Mouse (Mus musculus) gastrocnemius, adult 2 months (tissue): ENCODE results near the gene Icosl. TPM values are rescaled to one million over a fixed set of nuclear protein-coding genes. Genes with fewer than 3 reads are reported as not detected.
A peak's percentile ranks its signal among the peaks of the same experiment; 100 is the strongest.

Source experiments
- DNase-seq: peaks from one replicate; pipeline ENCODE4 v3.0.0; 2022
- H3K27ac ChIP-seq: fragments of 200-600 bp; 2 replicates; pipeline ENCODE4 v1.8.1; 2022; ENCODE audit warnings: mild to moderate bottlenecking
- H3K4me3 ChIP-seq: fragments of 200-600 bp; 2 replicates; pipeline ENCODE4 v1.8.1; 2022; ENCODE audit warnings: mild to moderate bottlenecking, moderate library complexity
- CTCF ChIP-seq: fragments of 200-600 bp; IDR thresholded peaks from 2 replicates; pipeline ENCODE4 v1.8.1; 2022; ENCODE audit warnings: antibody characterized with exemption, mild to moderate bottlenecking, moderate library complexity
- intact Hi-C: fragments of 180-260 bp; cut with DNase I; formaldehyde crosslinking; loops from one replicate; pipeline ENCODE4 v1.15.1; 2025
- total RNA-seq, 2 experiments: library from RNA; stranded (reverse); gene quantifications; 2 replicates each; pipeline ENCODE4 v1.2.3; 2021

Icosl gene
- total RNA-seq, 2 experiments from 2014 or later, result 1.3 to 1.8 TPM

- peak overlapping the region; percentile 48 for H3K27ac ChIP-seq
- intact Hi-C loops, result no loop called here
- no peak overlapping the region for H3K4me3 ChIP-seq
- DNase-seq, result peak; percentile 35
- no peak for TF ChIP-seq CTCF
Measured at GRCm38 (mm10) chr10:78129998-78130397, 60.9 kb downstream of the Icosl start.

Other genes with a start within 250 kb of the Icosl start
- gene Krtap10-4, start 242.2 kb upstream of the Icosl start, total RNA-seq, result not detected
- gene Krtap10-10, start 233.4 kb upstream of the Icosl start, total RNA-seq, result not detected
- not detected for gene Gm36176, start 222.5 kb upstream of the Icosl start, total RNA-seq
- not detected for gene Gm10318, start 216.4 kb upstream of the Icosl start, total RNA-seq
- gene Gm3285, start 207.3 kb upstream of the Icosl start, total RNA-seq, result not detected
- gene Lrrc3, start 166.8 kb upstream of the Icosl start, total RNA-seq, result under 1 TPM; 0.13 to 0.14 TPM
- gene Trpm2, start 98.7 kb upstream of the Icosl start, total RNA-seq, result under 1 TPM in 1 of 2 experiments, not detected in 1; 0.33 TPM
- gene 1810043G02Rik, start 90.8 kb upstream of the Icosl start, total RNA-seq, result 1 to 10 TPM; 3.8 to 4.3 TPM
- gene Pfkl, start 59.2 kb upstream of the Icosl start, total RNA-seq, result 1 to 10 TPM; 6.0 to 6.5 TPM
- not detected for gene Dnmt3l, start 27.4 kb upstream of the Icosl start, total RNA-seq
- not detected for gene Aire, start 25.7 kb upstream of the Icosl start, total RNA-seq
- gene D10Jhu81e, start 100.5 kb downstream of the Icosl start, total RNA-seq, result 100 to 1,000 TPM; 231 to 289 TPM
- 10 to 100 TPM; 10.7 to 11.0 TPM for gene Pwp2, start 115.8 kb downstream of the Icosl start, total RNA-seq
- 10 to 100 TPM; 37.9 to 40.1 TPM for gene Trappc10, start 175.3 kb downstream of the Icosl start, total RNA-seq